ENCODE assay signal across 9 mouse cellular contexts in the genomic region with DNA sequence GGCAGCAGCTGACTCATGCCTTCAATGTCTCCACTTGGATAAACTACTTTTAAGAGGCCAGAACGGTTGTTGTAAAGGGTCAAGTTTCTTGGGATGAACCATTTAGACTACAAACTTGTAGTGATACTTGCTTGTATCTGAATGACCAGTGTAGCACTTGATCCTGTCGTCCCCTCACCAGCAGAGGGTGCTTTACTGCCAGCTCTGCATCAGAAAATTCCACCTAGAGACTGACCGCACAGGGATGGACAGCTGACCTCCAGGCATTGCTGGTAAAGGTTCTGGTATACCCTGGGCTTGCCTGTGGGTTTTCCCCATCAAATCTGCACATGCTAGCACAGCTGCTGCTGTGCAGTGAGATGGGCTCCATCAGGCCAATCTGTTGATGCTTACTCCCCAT. TPM values are rescaled to one million over a fixed set of nuclear protein-coding genes. Genes with fewer than 3 reads are reported as not detected.
DNase-seq lines count a peak whose midpoint lies in the region; ATAC-seq and TF ChIP-seq lines count a peak whose summit lies in the region.
"Had no signal": no experiment of that assay in that cellular context is flagged by ENCODE, and none has a peak within 500 bp of the region (broad histone marks: within the 10 kb centered on the region; RNA-seq: fewer than 3 reads in every experiment).

No protein-coding gene starts in this region.

- DNase-seq in cerebellum, adult 2 months: peak in 1 of 2 experiments; percentile 27
- no peak for DNase-seq in cerebellum, adult 8-10 months
- DNase-seq in liver: peak; percentile 12
- DNase-seq in embryo, embryonic 10.5 days (ENCODE audit: low spot score): peak; percentile 69
- peak; percentile 17 for DNase-seq in lung, adult 2 months
- no peak for DNase-seq in spleen, postnatal 14 days (ENCODE audit: low spot score in 2 of 2)

- H3K9me3 ChIP-seq in liver, embryonic 12.5 days (replicated peaks): no peaks in the 10 kb centered on the region
- H3K9me3 ChIP-seq: liver, embryonic 15.5 days had no signal

- peaks cover 4% of the 10 kb centered on the region; the same call in 1 of the 2 replicates for H3K4me1 ChIP-seq in cerebellum, adult 2 months (ENCODE audit: control insufficient read depth, insufficient read depth, low read length)
- H3K4me1 ChIP-seq in liver, embryonic 12.5 days: peaks cover 15% of the 10 kb centered on the region
- H3K4me1 ChIP-seq in lung, adult 2 months (ENCODE audit: control insufficient read depth, insufficient read depth, low read length): 0 out of 2 replicates have a peak, but pooled peaks cover 5% of the 10 kb centered on the region

- H3K9ac ChIP-seq in liver, embryonic 12.5 days: no peak overlapping the region
- H3K9ac ChIP-seq: liver, embryonic 15.5 days had no signal

- TF ChIP-seq POLR2A in cerebellum, adult 2 months (IDR thresholded peaks at IDR 0.05; ENCODE audit: borderline replicate concordance, insufficient read depth, low read length): no peak
- TF ChIP-seq POLR2A in lung, adult 2 months (IDR thresholded peaks at IDR 0.05; ENCODE audit: borderline replicate concordance, extremely low read depth, low read depth, low read length): no peak

- H3K4me3 ChIP-seq in cerebellum, adult 2 months (replicated peaks; ENCODE audit: insufficient read depth, low read depth, low read length): no peak overlapping the region
- H3K4me3 ChIP-seq in liver, embryonic 12.5 days: no peak overlapping the region
- no peak overlapping the region for H3K4me3 ChIP-seq in lung, adult 2 months (replicated peaks; ENCODE audit: extremely low read depth, low read depth, low read length)
- H3K4me3 ChIP-seq: liver, embryonic 15.5 days had no signal

- peak; percentile 52; the same call in 1 of the 2 replicates for TF ChIP-seq CTCF in cerebellum, adult 2 months (IDR thresholded peaks at IDR 0.05; ENCODE audit: borderline replicate concordance, insufficient read depth, low read depth, low read length)
- TF ChIP-seq CTCF in lung, adult 2 months (IDR thresholded peaks at IDR 0.05; ENCODE audit: insufficient read depth, low read length): peak; percentile 63

- H3K36me3 ChIP-seq in liver, embryonic 12.5 days: peaks cover 75% of the 10 kb centered on the region

- no peak overlapping the region for H3K4me2 ChIP-seq in liver, embryonic 12.5 days
- H3K4me2 ChIP-seq: liver, embryonic 15.5 days had no signal

- WGBS in cerebellum, adult 2 months: 30% methylated on average over 3 of the region's 3 CpGs
- WGBS in liver, embryonic 12.5 days (ENCODE audit: insufficient replicate concordance): 41% methylated on average over 3 of the region's 3 CpGs
- WGBS in lung, adult 2 months: 23% methylated on average over 3 of the region's 3 CpGs

- ATAC-seq in liver, embryonic 12.5 days: no peak
- no peak for ATAC-seq in activated CD4-positive, CD25-positive, alpha-beta regulatory T cell, adult 4 months

- H3K27ac ChIP-seq in cerebellum, adult 2 months (ENCODE audit: insufficient read depth, low read length): no peak overlapping the region
- no peak overlapping the region for H3K27ac ChIP-seq in liver, embryonic 12.5 days
- H3K27ac ChIP-seq: liver, embryonic 15.5 days had no signal

- no peaks in the 10 kb centered on the region for H3K27me3 ChIP-seq in cerebellum, adult 2 months (ENCODE audit: control insufficient read depth, insufficient read depth, low read length)
- no peaks in the 10 kb centered on the region for H3K27me3 ChIP-seq in liver, embryonic 12.5 days (replicated peaks)
- H3K27me3 ChIP-seq: liver, embryonic 15.5 days had no signal

RNA-seq across cellular contexts. Expression of gene Dph7, which starts 1.3 kb away (rescaled TPM):
- 34.3 and 39.7 TPM in 2 replicates for polyA plus RNA-seq in cerebellum, adult 2 months (2012; rRNA removed)
- 14.5 and 16.6 TPM in 2 replicates for polyA plus RNA-seq in liver, embryonic 12.5 days (2016; fragmentation: Nextera tagmentation; extraction: Ambion mirVana)
- 12.8 and 17.6 TPM in 2 replicates for polyA plus RNA-seq in lung, adult 2 months (2012; rRNA removed)
- 10 to 100 TPM; 30.0 to 32.2 TPM for polyA plus RNA-seq in activated CD4-positive, CD25-positive, alpha-beta regulatory T cell, adult 4 months (2017; shearing (Covaris generic))

RNA-seq across cellular contexts. Expression of gene Zmynd19, which starts 11.3 kb away (rescaled TPM):
- 18.2 and 19.5 TPM in 2 replicates for polyA plus RNA-seq in cerebellum, adult 2 months (2012; rRNA removed)
- polyA plus RNA-seq in liver, embryonic 12.5 days (2016; fragmentation: Nextera tagmentation; extraction: Ambion mirVana): 19.8 and 24.0 TPM in 2 replicates
- polyA plus RNA-seq in lung, adult 2 months (2012; rRNA removed): 3.7 and 5.5 TPM in 2 replicates
- polyA plus RNA-seq in activated CD4-positive, CD25-positive, alpha-beta regulatory T cell, adult 4 months (2017; shearing (Covaris generic)): 1 to 10 TPM; 1.3 to 1.8 TPM

RNA-seq across cellular contexts. Expression of gene Mrpl41, which starts 14.0 kb away (rescaled TPM):
- polyA plus RNA-seq in cerebellum, adult 2 months (2012; rRNA removed): 137 and 140 TPM in 2 replicates
- 109 and 113 TPM in 2 replicates for polyA plus RNA-seq in liver, embryonic 12.5 days (2016; fragmentation: Nextera tagmentation; extraction: Ambion mirVana)
- 17.8 and 23.4 TPM in 2 replicates for polyA plus RNA-seq in lung, adult 2 months (2012; rRNA removed)
- polyA plus RNA-seq in activated CD4-positive, CD25-positive, alpha-beta regulatory T cell, adult 4 months (2017; shearing (Covaris generic)): 100 to 1,000 TPM; 102 to 124 TPM

RNA-seq across cellular contexts. Expression of gene Pnpla7, which starts 14.9 kb away (rescaled TPM):
- polyA plus RNA-seq in cerebellum, adult 2 months (2012; rRNA removed): 16.0 and 17.8 TPM in 2 replicates
- polyA plus RNA-seq in liver, embryonic 12.5 days (2016; fragmentation: Nextera tagmentation; extraction: Ambion mirVana): 16.5 and 17.0 TPM in 2 replicates
- polyA plus RNA-seq in lung, adult 2 months (2012; rRNA removed): 17.6 and 26.9 TPM in 2 replicates
- 10 to 100 TPM; 49.3 to 51.3 TPM for polyA plus RNA-seq in activated CD4-positive, CD25-positive, alpha-beta regulatory T cell, adult 4 months (2017; shearing (Covaris generic))

RNA-seq across cellular contexts. Expression of gene Arrdc1, which starts 25.9 kb away (rescaled TPM):
- 46.7 and 47.2 TPM in 2 replicates for polyA plus RNA-seq in cerebellum, adult 2 months (2012; rRNA removed)
- 20.2 and 21.8 TPM in 2 replicates for polyA plus RNA-seq in liver, embryonic 12.5 days (2016; fragmentation: Nextera tagmentation; extraction: Ambion mirVana)
- 221 and 242 TPM in 2 replicates for polyA plus RNA-seq in lung, adult 2 months (2012; rRNA removed)
- polyA plus RNA-seq in activated CD4-positive, CD25-positive, alpha-beta regulatory T cell, adult 4 months (2017; shearing (Covaris generic)): 100 to 1,000 TPM; 191 to 208 TPM

Comparison
In these comparisons a context has a peak if more than half of its experiments do, and no peak if none do; other contexts are left out.
1. DNase-seq: peak in liver (single experiment), embryo, embryonic 10.5 days (single experiment) and lung, adult 2 months (single experiment); none in cerebellum, adult 8-10 months (single experiment) and spleen, postnatal 14 days (0 of 2).